Mouse (Mus musculus): Measurements from ENCODE around the gene 4931414P19Rik. TPM values are rescaled to one million over a fixed set of nuclear protein-coding genes. Genes with fewer than 3 reads are reported as not detected.

4931414P19Rik gene
- polyA plus RNA-seq, 1 experiment from 2014 or later, result 8.3 TPM

DNA sequence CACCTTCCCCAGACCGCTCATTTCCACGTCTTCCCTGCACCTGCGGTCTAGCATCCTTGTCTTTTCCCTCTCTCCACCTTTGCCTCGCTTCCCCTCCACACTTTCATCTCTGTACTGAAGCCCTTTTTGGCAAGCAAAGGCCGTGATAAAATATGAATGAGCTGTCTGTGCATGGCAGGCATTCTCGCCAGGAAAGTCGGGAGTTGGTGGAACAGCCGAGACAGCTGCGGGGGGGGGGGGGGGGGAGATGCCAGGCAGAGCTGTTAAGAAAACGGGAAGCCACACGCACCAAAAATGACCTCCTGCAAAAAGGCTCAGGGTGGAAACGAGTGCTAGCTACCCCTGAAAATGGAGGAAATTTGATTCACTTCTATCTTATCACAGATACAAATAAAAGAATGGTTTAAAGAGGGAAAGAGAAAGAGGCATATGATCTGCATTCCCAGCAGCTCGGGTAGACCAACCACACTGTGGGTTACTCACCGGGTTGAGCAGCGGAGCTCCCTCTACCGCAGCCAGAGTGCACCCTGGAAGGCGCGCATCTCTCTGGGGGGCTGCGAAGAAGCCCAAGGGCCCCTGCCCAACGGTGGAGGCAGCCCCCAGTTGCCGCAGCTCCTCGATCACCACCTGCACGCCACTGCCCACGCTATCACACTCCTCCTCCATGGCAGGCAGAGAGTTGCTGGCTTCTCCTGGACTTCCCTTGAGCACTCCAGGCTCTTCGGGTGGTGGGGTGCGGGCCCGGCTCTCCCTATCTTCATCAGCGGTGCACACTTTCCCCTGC, 11.0 kb downstream of the 4931414P19Rik start:
- peak overlapping the region; percentile 32 for H3K4me3 ChIP-seq
- no peak for DNase-seq (ENCODE audit: low spot score)
- H3K27me3 ChIP-seq (ENCODE audit: insufficient read depth, poor library complexity, severe bottlenecking), result no peaks in the 10 kb centered on the region
- 53% methylated on average over 28 of the region's 28 CpGs for WGBS
- peak overlapping the region; percentile 79 for H3K27ac ChIP-seq
- H3K4me1 ChIP-seq, result peaks cover 35% of the 10 kb centered on the region
- H3K9me3 ChIP-seq, result no peaks in the 10 kb centered on the region
- H3K36me3 ChIP-seq, result peaks cover 26% of the 10 kb centered on the region; the same call in 1 of the 2 replicates

DNA sequence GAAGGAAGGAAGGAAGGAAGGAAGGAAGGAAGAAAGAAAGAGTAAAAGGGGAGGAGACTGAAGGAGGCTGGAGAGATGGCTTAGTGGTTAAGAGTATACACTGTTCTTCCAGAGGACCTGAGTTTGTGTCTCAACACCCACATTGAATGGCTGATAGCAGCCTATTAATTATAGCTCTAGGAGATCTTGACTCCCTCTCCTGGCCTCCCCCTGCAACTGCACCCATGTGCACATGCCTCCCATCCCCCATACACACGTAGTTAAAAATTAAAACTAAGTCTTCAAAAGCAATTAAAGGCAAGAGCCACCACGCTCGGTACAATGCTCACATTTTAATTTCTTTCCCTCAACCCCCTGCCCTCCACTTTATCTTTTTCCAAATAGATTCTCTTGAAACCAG, 11.7 kb downstream of the 4931414P19Rik start:
- DNase-seq (ENCODE audit: low spot score), result no peak
- H3K9me3 ChIP-seq, result no peaks in the 10 kb centered on the region
- 85% methylated on average over 3 of the region's 3 CpGs for WGBS
- no peak overlapping the region for H3K27ac ChIP-seq
- no peak overlapping the region for H3K4me3 ChIP-seq
- no peaks in the 10 kb centered on the region for H3K27me3 ChIP-seq (ENCODE audit: insufficient read depth, poor library complexity, severe bottlenecking)
- peaks cover 24% of the 10 kb centered on the region; the same call in 1 of the 2 replicates for H3K36me3 ChIP-seq
- peaks cover 35% of the 10 kb centered on the region for H3K4me1 ChIP-seq

DNA sequence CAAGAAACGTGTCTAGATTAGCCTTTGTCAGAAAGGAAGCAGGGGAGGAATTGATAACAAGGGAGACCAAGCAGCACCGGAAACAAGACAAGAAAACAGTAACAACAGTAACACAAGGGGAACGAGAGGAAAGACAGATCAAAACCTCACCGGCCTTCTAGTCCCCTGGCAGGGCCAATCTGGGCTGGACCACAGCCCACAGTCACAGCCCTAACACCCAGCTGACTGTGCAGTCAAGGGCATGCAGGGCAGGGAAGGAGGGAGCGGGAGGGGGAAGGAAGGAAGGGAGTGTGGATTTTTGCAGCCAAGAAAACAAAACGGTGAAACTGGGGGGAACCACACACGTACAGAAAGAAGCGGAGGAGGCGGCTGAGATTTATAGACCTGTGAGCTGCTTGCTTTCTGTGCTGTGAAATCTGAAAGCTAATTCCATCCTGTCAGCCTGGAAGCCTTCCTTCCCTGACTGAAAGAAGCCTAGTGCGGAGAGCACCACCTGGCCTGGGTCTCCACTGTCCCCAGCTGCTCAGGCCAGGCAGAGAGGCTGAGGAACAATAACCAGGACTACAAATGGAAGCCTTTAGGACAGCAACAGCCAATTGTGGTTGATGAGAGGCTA, 13.4 kb downstream of the 4931414P19Rik start:
- 40% methylated on average over 10 of the region's 10 CpGs for WGBS
- Histone ChIP-seq H3K4me3 (no peak overlapping the region), H3K27me3 (ENCODE audit: insufficient read depth, poor library complexity, severe bottlenecking) (no peaks in the 10 kb centered on the region), H3K36me3 (peaks cover 20% of the 10 kb centered on the region; the same call in 1 of the 2 replicates), H3K4me1 (peaks cover 40% of the 10 kb centered on the region), H3K9me3 (no peaks in the 10 kb centered on the region), H3K27ac (peak overlapping the region; percentile 81)
- DNase-seq (ENCODE audit: low spot score), result no peak

DNA sequence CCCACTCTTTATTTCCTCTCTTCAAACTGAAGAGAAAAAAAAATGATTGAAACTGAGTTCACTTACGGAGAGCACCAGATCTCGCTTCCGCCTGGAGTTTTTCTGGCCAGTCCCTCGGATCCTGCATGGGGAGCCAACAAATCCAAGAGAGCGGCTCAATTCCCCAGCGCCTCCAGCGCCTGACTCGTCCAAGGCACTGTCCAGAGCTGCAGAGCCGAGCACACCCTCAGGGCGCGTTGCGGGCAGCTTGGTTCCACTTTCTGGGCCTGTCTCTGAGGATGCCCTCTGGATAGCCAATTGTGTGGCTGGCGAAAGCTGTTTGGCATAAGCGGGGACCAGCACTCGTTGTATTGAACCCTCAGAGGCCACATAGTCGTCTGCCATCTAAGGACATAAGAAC, 14.7 kb downstream of the 4931414P19Rik start:
- H3K4me3 ChIP-seq, result no peak overlapping the region
- WGBS, result 91% methylated on average over 16 of the region's 16 CpGs
- H3K27me3 ChIP-seq (ENCODE audit: insufficient read depth, poor library complexity, severe bottlenecking), result no peaks in the 10 kb centered on the region
- no peak for DNase-seq (ENCODE audit: low spot score)
- H3K36me3 ChIP-seq, result peaks cover 16% of the 10 kb centered on the region; the same call in 1 of the 2 replicates
- peaks cover 40% of the 10 kb centered on the region for H3K4me1 ChIP-seq
- H3K27ac ChIP-seq, result no peak overlapping the region
- H3K9me3 ChIP-seq, result no peaks in the 10 kb centered on the region

DNA sequence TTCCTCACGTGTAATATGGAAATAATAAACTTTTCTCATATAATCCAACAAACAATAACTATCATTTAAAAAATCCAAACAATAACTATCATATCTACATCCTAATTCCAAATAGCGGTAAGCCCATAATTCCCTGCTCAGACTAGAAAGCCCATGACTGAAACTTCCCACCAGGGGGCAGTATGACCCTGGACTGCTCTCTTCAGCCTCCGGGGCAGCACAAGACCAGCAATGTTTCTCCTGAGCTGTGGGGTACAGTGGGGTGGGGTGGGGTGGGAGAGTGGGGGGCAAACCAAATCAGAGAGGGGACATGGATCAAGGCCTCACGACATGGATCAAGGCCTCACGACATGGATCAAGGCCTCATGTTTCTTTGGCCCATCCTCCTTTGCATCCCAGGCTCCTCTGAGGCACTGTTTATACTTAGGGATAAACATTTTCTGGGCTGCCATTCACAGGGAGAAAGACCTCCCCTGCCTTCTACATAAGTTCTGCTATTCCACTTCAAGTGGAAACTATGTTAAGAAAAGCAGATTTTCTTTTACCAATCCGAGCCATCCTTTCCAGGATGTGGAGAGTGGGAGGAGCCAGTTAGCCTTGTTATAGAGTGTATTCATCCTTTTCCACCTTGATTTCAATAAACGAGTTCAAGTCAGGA, 22.0 kb downstream of the 4931414P19Rik start:
- no peak for DNase-seq (ENCODE audit: low spot score)
- WGBS, result 43% methylated on average over 7 of the region's 7 CpGs
- peaks cover 23% of the 10 kb centered on the region for H3K36me3 ChIP-seq
- H3K4me3 ChIP-seq, result no peak overlapping the region
- peaks cover 8% of the 10 kb centered on the region; the same call in 1 of the 2 replicates for H3K4me1 ChIP-seq
- no peaks in the 10 kb centered on the region for H3K9me3 ChIP-seq
- no peak overlapping the region for H3K27ac ChIP-seq
- H3K27me3 ChIP-seq (ENCODE audit: insufficient read depth, poor library complexity, severe bottlenecking), result no peaks in the 10 kb centered on the region

DNA sequence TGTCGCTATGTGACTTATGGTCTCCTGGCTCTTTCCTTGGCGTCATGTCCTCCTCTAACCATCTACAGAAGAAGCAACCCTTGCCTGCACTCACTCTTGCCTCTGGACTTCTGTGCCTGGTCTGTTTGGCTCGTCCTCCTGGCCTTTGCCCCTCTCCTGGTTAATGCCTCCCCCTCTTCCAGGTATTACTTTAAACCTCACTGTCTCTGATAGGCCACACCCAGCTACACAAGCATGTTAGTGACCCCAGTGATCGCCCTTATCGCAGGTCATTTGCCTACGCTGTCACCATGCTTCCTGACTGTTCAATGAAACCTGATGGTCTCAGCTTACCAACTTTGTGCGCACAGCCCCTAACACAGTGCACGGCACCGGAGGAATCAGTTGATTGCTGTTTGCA, 23.3 kb downstream of the 4931414P19Rik start:
- Histone ChIP-seq H3K36me3 (peaks cover 23% of the 10 kb centered on the region), H3K4me3 (no peak overlapping the region), H3K9me3 (no peaks in the 10 kb centered on the region), H3K27me3 (ENCODE audit: insufficient read depth, poor library complexity, severe bottlenecking) (no peaks in the 10 kb centered on the region), H3K27ac (no peak overlapping the region), H3K4me1 (peaks cover 10% of the 10 kb centered on the region)
- 84% methylated on average over 9 of the region's 9 CpGs for WGBS
- no peak for DNase-seq (ENCODE audit: low spot score)

DNA sequence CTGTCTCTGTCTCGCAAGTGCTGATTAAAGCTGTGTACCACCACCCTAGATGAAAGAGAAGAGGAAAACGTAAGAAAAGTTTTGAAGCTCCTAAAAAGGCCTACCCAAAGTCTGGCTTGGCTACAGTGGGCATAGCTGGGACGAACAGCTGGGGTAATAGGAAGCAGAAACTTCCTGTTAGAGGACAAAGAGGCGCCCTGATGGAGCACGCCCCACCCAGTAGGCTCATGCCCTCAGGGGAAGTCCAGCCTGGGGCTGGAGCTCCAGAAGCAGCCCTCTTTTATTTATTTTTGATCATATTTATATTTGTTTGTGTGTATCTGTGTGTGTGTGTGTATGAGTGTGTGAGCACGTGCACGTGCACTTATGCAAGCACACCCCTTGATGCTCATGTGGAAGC, 26.2 kb downstream of the 4931414P19Rik start:
- no peak overlapping the region for H3K27ac ChIP-seq
- no peak overlapping the region for H3K4me3 ChIP-seq
- H3K27me3 ChIP-seq (ENCODE audit: insufficient read depth, poor library complexity, severe bottlenecking), result no peaks in the 10 kb centered on the region
- 81% methylated on average over 7 of the region's 7 CpGs for WGBS
- H3K4me1 ChIP-seq, result peaks cover 18% of the 10 kb centered on the region
- no peak for DNase-seq (ENCODE audit: low spot score)
- peaks cover 13% of the 10 kb centered on the region for H3K36me3 ChIP-seq
- H3K9me3 ChIP-seq, result no peaks in the 10 kb centered on the region

DNA sequence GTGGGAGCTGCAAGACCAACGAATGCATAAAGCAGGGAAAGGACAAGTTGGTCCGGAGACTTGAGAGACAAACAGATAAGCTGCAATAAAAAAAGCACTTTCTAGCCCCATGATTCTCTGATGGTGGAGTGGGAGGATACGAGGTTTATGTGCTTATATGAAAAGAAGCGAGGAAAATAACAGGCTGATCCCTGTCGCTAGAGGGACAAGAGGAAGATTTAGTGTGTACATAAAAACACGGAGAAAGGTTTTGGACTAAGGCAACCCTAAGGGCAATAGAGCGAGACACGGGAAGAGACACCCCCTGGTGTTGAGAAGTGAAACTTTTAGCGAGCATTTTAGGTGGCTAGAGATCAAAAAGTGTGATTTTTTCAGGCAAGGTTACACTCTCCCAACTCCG, 27.7 kb downstream of the 4931414P19Rik start:
- no peak for DNase-seq (ENCODE audit: low spot score)
- Histone ChIP-seq H3K4me3 (peak overlapping the region; percentile 93), H3K4me1 (peaks cover 34% of the 10 kb centered on the region), H3K36me3 (peaks cover 16% of the 10 kb centered on the region), H3K27ac (peak overlapping the region; percentile 95), H3K9me3 (no peaks in the 10 kb centered on the region), H3K27me3 (ENCODE audit: insufficient read depth, poor library complexity, severe bottlenecking) (no peaks in the 10 kb centered on the region)
- 1% methylated on average over 10 of the region's 10 CpGs for WGBS

DNA sequence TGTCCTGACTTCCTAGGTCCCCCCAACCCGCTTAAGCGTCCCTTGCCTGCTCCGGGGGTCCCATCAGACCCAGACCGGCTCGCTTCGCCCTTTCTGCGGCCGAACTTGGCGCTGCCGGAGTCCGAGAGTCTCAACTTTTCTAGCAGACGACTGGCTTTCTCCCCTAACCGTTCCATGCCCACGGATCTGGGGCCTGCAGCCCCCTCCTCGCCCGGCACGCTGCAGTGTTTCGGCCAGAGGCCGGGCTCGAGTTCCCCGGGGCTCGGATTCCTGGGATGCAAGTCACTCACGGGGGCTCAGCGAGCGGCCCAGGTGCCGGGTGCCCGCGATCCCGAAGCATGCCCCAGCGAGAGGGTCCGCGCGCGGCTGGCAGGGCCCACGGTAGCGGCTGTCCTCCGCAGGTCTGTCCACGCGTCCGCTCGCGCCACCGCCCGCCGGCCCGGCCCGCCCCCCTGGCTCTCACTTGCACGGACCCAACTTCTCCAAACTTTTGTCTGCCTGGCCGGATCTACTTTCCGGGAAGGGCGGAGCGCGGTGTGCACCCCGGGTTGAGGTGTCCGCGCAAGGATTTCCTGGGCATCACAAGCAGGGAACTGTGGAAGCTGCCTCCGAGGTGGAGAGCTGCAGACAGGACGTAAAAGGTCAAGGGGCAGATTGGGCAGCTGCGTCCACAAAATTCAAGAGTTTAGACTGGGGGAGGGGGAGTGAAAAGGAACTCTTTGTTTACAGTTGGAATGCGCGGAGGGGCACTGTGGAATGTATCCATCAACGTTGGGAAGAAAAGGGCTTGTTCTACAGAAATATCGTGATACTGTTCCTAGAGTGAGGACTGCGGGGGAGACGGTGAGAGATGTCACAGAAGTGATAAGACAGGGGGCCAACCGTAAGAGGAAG, 28.5 kb downstream of the 4931414P19Rik start, which contains the start of gene Ajuba:
TSS of gene Ajuba (minus strand) at position 470 of the 894 bp plus-strand sequence.
- Histone ChIP-seq H3K36me3 (peaks cover 15% of the 10 kb centered on the region), H3K4me1 (peaks cover 39% of the 10 kb centered on the region), H3K27ac (peak within 1 kb of the TSS; percentile 95), H3K9me3 (no peaks in the 10 kb centered on the region), H3K27me3 (ENCODE audit: insufficient read depth, poor library complexity, severe bottlenecking) (no peaks in the 10 kb centered on the region), H3K4me3 (peak within 1 kb of the TSS; percentile 93)
- DNase-seq (ENCODE audit: low spot score), result peak; percentile 96
- WGBS, result under 1% methylated on average over 66 of the region's 66 CpGs

DNA sequence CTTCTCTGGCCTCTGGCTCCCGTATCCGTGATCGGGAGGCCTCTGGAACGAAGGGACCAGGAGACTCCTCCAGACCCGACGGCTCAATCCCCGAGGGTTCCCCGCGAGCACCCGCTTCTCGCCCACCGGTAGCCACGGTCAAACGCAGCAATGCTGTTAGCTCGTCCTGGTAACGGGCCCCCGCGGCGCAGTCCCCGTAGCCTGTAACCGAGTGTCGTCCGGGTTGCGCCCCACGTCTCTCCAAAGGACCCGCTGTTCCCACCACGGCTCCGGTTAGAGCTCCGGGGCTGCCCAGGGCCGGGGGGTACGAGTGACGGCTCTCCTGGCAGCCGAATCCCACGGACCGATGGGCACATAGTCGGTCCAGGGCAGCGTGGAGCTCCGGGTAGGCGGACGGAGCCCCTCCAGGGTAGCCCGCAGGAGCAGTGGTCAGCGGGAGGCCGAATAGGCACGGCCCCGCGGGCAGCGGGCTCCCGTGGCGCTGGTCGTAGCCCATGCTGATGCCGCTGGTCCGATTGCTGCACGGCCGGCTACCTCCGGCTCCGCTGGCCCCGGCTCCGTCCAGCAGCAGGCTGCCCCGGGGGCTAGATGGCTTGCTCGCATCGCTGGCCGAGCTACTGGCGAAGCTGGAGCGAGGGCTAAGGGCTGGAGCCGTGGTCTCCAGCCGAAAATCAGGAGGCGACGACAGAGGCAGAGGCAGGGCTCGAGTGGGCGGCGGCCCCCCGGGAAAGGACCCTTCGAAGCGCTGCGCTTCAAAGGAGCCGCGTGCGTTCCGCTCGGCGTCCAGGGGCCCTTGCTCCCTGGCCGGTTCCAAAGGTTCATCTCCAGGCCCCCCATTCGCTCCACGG, 29.3 kb downstream of the 4931414P19Rik start:
- DNase-seq (ENCODE audit: low spot score), result no peak
- Histone ChIP-seq H3K9me3 (no peaks in the 10 kb centered on the region), H3K4me1 (peaks cover 47% of the 10 kb centered on the region), H3K4me3 (peak overlapping the region; percentile 93), H3K27me3 (ENCODE audit: insufficient read depth, poor library complexity, severe bottlenecking) (no peaks in the 10 kb centered on the region), H3K27ac (peak overlapping the region; percentile 95), H3K36me3 (peaks cover 24% of the 10 kb centered on the region)
- under 1% methylated on average over 84 of the region's 84 CpGs for WGBS

DNA sequence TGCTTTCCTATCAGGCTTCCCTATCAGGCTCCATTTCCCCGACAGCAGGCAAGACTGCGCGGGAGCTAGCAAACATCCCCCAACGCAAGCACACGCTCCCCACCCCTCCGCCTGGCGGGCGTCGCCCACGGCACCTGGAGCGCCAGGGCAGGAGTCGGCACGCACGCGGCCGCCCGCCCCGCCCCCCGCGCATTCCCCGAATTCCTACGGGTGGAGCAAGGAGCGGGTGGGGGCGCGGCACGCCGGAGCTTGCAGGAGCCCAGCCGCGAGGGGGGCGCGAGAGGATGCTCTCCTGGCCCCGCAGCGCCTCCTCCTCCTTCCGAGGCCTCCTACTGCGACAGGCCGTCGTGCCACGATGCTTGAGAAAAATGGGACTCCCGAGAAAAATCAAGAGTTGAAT, 30.2 kb downstream of the 4931414P19Rik start:
- Histone ChIP-seq H3K4me3 (peak overlapping the region; percentile 93), H3K36me3 (peaks cover 32% of the 10 kb centered on the region), H3K27ac (peak overlapping the region; percentile 95), H3K27me3 (ENCODE audit: insufficient read depth, poor library complexity, severe bottlenecking) (no peaks in the 10 kb centered on the region), H3K9me3 (no peaks in the 10 kb centered on the region), H3K4me1 (peaks cover 54% of the 10 kb centered on the region)
- peak; percentile 93 for DNase-seq (ENCODE audit: low spot score)
- under 1% methylated on average over 39 of the region's 39 CpGs for WGBS
